ENCODE assay signal across 10 mouse cellular contexts in the genomic region with DNA sequence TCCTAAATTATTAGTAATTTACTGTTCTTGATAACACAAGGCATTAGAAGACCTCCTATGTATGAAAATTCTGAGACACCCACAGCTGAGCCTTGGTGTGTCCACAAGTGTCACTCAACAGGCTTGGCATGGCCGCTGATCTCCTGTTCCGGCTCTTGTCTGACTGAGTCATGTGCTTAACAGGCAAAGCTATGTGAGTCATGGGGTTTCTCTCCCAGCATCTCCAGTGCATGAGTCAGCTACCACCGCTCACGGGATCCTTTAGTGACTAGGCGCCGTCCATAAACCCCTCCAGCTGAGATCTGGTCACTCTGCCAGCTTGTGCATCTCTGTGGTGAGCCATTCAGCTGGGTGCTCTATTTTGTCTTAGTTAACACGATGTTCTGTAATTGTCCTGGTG.
DNase-seq lines count a peak whose midpoint lies in the region; ATAC-seq and TF ChIP-seq lines count a peak whose summit lies in the region.
"Had no signal": no experiment of that assay in that cellular context is flagged by ENCODE, and none has a peak within 500 bp of the region (broad histone marks: within the 10 kb centered on the region; RNA-seq: fewer than 3 reads in every experiment).

No protein-coding gene starts in this region.

- no peaks in the 10 kb centered on the region for H3K27me3 ChIP-seq in MEL (ENCODE audit: control insufficient read depth in 1 of 2, insufficient read depth in 2 of 2, low read length in 2 of 2)
- H3K27me3 ChIP-seq in heart, embryonic 13.5 days (replicated peaks): no peaks in the 10 kb centered on the region

- peak; percentile 54; the same call in 1 of the 2 replicates for ATAC-seq in heart, embryonic 13.5 days (ENCODE audit: extremely low read depth, insufficient number of reproducible peaks, low FRiP score, low TSS enrichment)

- no peak overlapping the region for H3K9ac ChIP-seq in MEL (ENCODE audit: control insufficient read depth, low read depth, low read length, poor library complexity, severe bottlenecking)
- 0 out of 2 replicates have a peak overlapping the region, but pooled peaks have one; percentile 56 for H3K9ac ChIP-seq in heart, embryonic 13.5 days

- no peak for TF ChIP-seq RAD21 in MEL (IDR thresholded peaks at IDR 0.05; ENCODE audit: low read depth, low read length)

- H3K79me2 ChIP-seq in MEL (ENCODE audit: control insufficient read depth, insufficient read depth, low read length, poor library complexity): no peaks in the 10 kb centered on the region

- peak overlapping the region; percentile 50 for H3K4me2 ChIP-seq in heart, embryonic 13.5 days
- H3K4me2 ChIP-seq: liver, embryonic 11.5 days had no signal

- DNase-seq in MEL (ENCODE audit: low read depth, low spot score): peak; percentile 4
- peak; percentile 69 for DNase-seq in adrenal gland, adult 8-10 months
- peak; percentile 14 for DNase-seq in lung, postnatal 10 days
- DNase-seq in kidney, postnatal 4 days: no peak
- no peak for DNase-seq in cerebellum, adult 11-12 months
- DNase-seq in embryo, embryonic 10 days (ENCODE audit: low spot score): no peak
- DNase-seq: cerebellum, adult 2 months had no signal

- WGBS in heart, embryonic 13.5 days: 39% methylated on average over 7 of the region's 7 CpGs

- no peak overlapping the region for H3K4me3 ChIP-seq in MEL (ENCODE audit: control insufficient read depth in 1 of 2, insufficient read depth in 1 of 2, low read depth in 2 of 2, low read length in 2 of 2)
- H3K4me3 ChIP-seq in heart, embryonic 13.5 days: no peak overlapping the region
- H3K4me3 ChIP-seq: erythroblast, embryonic 14.5 days had no signal

- H3K4me1 ChIP-seq in MEL (ENCODE audit: control insufficient read depth in 1 of 2, insufficient read depth in 2 of 2, low read length in 2 of 2): no peaks in the 10 kb centered on the region
- H3K4me1 ChIP-seq in heart, embryonic 13.5 days: peaks cover 34% of the 10 kb centered on the region

- no peaks in the 10 kb centered on the region for H3K9me3 ChIP-seq in MEL (replicated peaks; ENCODE audit: insufficient read depth, low read length)
- no peaks in the 10 kb centered on the region for H3K9me3 ChIP-seq in heart, embryonic 13.5 days

- TF ChIP-seq EP300 in MEL (IDR thresholded peaks at IDR 0.05; ENCODE audit: low read depth in 1 of 2, low read length in 2 of 2): no peak

- no peak for TF ChIP-seq CTCF in MEL (IDR thresholded peaks at IDR 0.05 in 2 of 3, conservative IDR thresholded peaks at IDR 0.05 in 1 of 3; ENCODE audit: control insufficient read depth in 1 of 3, insufficient read depth in 1 of 3, low read depth in 2 of 3, low read length in 3 of 3, poor library complexity in 1 of 3, severe bottlenecking in 1 of 3)

- no peaks in the 10 kb centered on the region for H3K36me3 ChIP-seq in MEL (ENCODE audit: control insufficient read depth in 1 of 2, insufficient read depth in 2 of 2, low read length in 2 of 2)
- H3K36me3 ChIP-seq in heart, embryonic 13.5 days: no peaks in the 10 kb centered on the region

- H3K27ac ChIP-seq in MEL (ENCODE audit: control insufficient read depth, low read depth, low read length): no peak overlapping the region
- H3K27ac ChIP-seq in heart, embryonic 13.5 days (replicated peaks): peak overlapping the region; percentile 91

- no peak for TF ChIP-seq POLR2A in MEL (IDR thresholded peaks at IDR 0.05; ENCODE audit: control insufficient read depth in 1 of 2, insufficient read depth in 1 of 2, low read depth in 1 of 2, low read length in 2 of 2, poor library complexity in 1 of 2)

TF ChIP-seq in MEL, 35 proteins besides CTCF, POLR2A, EP300 and RAD21:
- TF ChIP-seq MAZ (IDR thresholded peaks at IDR 0.05; ENCODE audit: low read depth, low read length) (no peak), RCOR1 (IDR thresholded peaks at IDR 0.05; ENCODE audit: low read depth, low read length) (no peak), E2F4 (IDR thresholded peaks at IDR 0.05; ENCODE audit: borderline replicate concordance, low read depth, low read length) (no peak)

Comparison
In these comparisons a context has a peak if more than half of its experiments do, and no peak if none do; other contexts are left out.
1. DNase-seq: peak in MEL (single experiment), adrenal gland, adult 8-10 months (single experiment) and lung, postnatal 10 days (single experiment); none in kidney, postnatal 4 days (0 of 2), cerebellum, adult 11-12 months (single experiment) and embryo, embryonic 10 days (single experiment).